Mouse (Mus musculus): Measurements from ENCODE around the gene Lhpp. TPM values are rescaled to one million over a fixed set of nuclear protein-coding genes. Genes with fewer than 3 reads are reported as not detected.
A peak's percentile ranks its signal among the peaks of the same experiment; 100 is the strongest.

The Lhpp gene
- polyA plus RNA-seq, 2 experiments from 2014 or later, result 4.0 to 5.0 TPM

DNA sequence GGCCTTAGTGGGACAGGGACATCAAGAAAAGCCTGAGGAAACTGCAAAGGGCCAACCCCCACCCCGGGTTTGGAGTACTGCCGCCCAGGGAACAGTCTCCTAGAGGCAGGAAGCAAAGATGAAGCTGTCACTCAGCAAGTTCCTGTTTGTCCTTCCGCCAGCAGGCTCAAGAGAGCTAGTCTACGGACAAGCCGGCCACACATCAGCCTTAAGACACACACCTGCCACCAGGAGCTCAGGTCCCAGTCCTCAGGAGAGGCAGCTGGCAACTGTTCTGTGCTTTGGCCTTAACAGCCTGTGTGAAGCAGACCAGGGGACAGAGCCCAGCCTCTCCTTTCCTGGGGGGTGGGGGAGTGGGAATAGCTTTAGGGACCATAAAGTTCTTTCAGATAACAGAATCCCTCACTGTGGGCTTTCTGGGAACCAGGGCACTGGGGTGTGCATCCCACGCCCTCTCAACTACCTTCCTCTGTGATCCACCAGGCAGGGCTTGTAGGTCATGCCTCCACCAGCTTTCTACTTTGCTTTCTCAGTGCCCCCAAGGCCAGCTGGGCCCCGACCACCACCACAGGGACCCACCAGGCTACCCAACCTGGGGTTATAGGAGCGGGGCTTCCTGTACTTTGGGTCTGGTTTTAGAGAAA, 103.2 kb downstream of the Lhpp start:
- ATAC-seq, result no peak

DNA sequence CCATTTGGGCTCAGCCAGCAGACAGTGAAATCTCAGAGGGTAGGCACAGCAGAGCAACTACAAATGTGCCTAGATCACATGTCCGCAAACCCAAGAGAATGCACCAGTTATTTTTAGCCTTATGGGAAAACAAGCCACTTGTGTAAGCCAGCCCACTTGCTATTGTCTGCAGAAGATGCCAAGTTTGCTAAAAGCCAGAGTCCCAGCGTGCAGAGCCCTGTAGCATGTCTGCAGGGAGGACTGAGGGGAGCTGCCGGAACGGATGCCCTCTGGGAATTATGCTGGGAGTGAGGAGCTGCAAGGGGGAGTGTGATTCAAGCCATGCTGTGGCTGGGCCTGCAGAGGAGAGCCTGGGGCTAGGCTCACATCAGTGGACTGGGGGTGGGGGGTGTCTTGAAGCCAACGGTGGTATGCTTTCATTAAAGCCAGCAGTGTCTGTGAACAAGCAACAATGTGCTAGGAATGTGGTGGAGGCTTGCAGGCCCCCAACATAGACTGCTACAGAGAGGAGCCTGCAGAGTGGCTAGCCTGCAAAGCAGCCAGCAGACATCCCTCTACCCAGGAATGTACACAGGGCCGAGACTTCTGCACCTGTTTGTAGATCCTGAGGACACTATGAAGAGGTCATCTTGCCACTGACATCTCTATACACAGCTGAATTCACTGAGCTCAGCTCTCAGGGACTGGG, 103.9 kb downstream of the Lhpp start:
- no peak for ATAC-seq

DNA sequence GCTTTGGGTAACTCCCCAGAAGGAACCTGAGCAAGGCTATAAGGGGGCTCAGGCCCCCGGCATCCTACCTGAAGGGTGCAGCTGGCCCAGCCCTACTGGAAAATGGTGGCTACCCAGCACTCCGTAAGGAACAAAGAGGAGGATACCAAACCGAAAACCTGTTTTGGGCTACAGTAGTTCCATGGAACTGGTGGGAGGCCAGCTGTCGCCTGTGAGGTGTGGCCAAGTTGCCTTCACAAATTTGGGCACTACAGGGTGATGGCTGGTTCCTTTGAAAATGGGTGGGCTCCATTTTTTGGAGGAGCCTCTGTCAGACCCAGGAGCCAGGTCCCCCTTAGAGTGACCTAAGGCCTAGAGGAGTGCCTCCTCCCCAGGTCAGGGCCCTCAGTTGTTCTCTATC, 104.8 kb downstream of the Lhpp start:
- ATAC-seq, result no peak

DNA sequence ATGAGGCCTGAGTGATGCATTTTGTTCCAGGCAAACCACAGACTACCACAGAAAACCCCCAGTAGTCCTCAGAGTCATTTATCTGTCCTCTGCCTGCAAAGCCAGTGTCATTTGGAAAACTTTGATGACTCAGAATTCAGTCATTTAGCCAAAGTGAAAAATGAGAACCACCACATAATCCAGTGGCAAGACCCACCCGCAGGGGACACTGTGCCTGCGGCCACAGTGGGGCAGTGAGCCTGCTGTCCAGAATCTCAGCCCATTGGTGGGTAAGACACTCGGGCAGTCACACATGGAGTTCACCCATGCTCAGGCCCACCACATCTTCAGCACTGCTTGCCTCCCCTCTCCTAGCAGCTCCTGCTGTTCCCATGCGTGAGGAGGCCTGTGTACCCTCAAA, 109.1 kb downstream of the Lhpp start:
- no peak for ATAC-seq

DNA sequence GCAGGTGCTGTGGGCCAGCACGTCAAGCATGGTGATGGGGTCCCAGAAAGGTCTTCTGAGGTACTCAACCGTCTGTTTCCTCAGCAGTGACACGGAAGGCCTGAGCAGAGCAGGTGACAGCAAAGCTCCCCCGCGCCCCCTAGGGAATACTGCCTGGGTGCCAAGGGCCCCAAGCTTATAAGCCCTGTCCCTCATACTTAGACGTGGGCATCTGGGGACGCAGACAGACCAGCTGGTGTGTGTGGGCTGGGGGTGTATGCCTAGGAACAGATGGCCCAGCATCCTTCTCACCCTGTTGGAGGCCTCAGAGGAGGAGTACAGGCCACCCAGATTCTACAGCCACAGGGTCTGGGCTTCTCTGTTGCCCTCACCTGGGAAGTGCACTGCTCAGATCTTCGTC, 110.1 kb downstream of the Lhpp start:
- no peak for ATAC-seq

- no peak for ATAC-seq
These were observed 112.2 kb downstream of the Lhpp start for GRCm38 (mm10) chr7:132722401-132723370.

GRCm38 (mm10) chr7:132723906-132724305, 113.5 kb downstream of the Lhpp start:
- peak; percentile 81 for ATAC-seq

DNA sequence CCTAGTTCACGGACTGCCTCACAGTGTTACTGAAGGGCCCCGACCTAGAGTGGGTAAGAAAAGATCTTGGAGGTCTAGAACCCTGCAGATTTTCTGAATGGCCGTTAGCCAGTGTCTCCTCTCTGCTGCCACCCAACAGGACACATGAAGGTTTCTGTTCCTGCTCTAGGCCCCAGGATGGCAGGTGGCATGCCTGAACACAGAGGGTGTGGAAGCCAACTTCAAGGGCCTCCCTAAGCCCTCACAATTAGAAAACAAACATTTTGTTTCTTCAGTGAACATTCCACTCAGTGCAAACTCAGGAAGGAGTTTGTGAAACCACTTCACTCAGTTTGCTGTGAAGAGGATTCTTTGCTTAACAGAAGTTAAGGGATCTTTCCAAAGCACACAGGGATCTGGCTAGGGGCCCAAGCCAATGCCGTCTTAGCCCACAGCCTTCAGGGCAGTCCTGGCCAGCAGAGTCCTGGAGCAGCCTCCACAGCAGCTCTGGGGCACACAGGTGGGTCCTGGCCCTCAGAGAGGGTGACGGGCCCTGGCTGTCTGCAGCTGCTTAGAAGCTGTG, 114.1 kb downstream of the Lhpp start:
- ATAC-seq, result no peak

DNA sequence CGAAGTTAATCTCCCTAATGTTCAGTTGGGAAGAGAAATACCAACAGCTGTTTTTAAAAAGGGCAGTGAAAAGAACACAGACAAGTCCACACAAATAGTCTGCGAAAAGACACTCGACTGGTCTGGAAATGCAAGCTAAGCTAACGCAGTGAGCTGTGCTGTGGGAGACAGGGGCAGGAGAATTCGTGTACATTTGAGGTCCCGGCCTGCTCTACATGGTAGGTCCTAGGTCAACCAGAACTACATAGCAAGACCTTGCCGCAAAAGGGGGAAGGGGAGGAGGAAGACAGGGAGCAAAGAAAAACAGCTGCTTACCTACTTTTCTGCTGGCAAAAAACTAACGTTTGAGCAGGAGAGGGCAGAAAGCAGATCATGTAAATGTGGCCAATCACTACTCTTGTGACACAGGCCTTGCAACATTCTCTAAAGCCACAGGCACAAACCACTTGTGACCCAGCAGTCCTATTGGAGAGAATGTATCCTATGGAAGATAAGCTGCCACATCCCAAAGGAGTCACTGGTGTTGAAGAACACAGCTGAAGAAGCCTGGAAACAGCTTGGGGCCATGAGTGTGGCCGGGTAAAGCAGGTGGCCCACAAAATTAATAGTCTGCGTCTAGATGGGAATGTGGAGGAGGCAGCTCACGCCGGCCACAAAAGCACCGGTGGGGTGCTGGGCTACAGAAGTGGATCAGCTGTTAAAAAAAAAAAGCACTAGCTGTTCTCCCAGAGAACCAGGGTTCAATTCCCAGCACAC, 115.8 kb downstream of the Lhpp start:
- ATAC-seq, result no peak

DNA sequence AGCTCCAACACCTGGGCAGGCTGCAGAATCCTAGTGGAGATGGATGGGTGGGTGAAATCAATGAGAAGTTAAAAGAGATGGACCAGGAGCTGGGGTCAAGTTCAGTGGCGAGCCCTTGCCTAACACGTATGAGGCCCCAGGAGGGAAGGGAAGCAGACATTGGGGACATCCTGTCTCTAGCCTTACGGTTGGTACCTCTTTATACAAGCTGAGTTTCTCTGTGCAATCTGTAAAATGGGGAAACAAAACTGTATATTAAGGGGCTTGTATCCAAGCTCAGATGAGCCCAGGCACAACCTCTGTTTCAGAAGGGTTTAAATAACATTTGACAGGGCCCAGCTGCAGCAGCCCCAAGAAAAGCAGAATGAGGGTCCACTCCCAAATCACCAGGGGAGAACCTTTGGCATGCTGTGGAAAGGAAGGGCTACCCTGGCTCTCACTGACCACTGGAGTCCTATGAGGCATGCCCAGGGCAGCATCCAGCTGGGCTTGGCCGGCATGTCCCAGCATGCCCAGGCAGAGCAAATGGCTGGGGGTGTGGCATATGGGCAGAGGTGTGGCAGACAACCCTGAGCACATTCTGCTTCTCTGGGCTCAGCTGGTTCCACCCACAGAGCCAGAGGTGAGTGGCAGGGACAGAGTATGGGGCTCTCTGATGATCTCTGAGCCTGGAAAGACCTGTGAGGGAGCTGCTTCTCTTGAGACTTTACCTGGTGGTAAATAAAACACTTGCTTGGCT, 118.8 kb downstream of the Lhpp start:
- ATAC-seq, result no peak

DNA sequence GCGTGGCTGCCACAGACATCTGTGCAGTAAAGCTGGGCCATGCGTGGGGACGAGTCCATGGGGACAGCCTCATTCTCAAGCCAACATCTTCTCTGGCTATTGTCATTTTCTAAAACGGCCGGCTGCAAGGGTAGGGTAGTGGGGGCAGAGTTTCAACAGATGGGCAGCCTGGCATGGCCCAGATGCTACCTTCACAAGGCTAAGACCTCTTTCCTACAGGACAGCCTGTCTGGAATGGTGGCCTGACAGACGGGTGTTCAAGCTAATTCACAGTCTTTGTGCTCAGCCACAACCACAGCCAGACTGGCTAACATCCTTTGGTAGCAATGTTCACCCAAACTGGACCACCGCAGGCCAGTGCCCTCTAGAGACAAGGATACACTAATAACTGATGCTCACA, 120.1 kb downstream of the Lhpp start:
- ATAC-seq, result no peak

DNA sequence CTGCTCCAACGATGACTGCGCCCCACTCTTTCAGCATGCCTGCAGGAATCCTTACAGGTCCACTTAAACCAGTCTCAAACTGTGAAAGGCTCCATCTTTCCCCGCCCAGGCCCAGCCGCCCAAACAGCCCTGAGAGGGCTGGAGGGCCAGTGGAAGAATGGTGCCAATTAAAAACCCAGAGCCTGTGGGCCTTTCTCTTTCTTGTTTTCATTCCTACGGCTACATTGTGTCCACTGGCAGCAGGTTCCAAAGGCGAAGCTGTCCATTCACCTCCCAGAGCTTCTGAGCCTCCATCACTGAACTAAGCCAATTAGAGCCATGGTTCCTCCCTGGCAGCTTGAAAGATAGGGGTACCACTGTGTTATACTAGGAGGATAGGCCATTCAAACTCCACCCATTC, 121.1 kb downstream of the Lhpp start:
- no peak for ATAC-seq

GRCm38 (mm10) chr7:132732136-132732789, 121.8 kb downstream of the Lhpp start:
- no peak for ATAC-seq

DNA sequence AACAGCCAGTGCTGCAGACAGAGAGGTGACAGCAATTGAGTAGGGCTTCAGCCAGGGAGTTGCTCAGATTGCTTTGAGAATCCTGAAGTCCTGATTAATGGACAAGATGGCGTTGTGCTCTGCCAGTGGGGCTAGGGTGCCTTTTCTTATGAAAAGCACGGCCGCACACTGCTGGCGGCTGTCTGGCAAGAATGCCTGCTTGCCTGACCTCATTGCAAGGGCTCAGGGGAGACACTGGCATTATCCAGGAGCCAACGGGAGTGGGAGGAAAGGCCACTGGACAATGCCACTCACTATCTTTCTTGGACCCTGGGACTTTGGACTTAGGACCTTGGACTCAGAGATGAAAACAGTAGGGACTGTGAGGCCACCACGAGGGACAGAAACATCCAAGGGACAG, 123.1 kb downstream of the Lhpp start:
- ATAC-seq, result no peak

DNA sequence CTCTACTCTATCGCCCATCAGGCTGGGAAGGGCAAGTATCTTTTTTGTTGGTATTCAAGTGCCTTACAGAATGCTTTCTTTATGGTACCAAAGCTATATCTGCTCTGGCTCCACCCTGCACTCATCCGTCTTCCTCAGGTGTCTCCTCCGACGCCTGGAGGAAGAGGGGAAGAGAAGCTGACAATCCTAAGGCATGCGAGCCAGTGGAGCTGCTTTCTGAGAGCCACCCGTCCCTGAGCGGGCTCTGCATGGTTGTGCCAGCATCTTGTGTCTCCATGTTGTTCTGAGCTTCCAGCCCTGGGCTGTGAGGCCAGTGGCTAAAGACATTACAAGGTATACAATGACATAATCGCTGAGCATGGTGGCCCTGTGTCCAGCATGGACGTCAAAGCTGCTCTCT, 123.8 kb downstream of the Lhpp start:
- ATAC-seq, result no peak

- ATAC-seq, result peak; percentile 99
These were observed 124.7 kb downstream of the Lhpp start for GRCm38 (mm10) chr7:132735145-132735544.

- ATAC-seq, result no peak
These were observed 125.8 kb downstream of the Lhpp start for GRCm38 (mm10) chr7:132736099-132736862.

GRCm38 (mm10) chr7:132738844-132739243, 128.4 kb downstream of the Lhpp start:
- no peak for ATAC-seq

- ATAC-seq, result no peak
These were observed 129.4 kb downstream of the Lhpp start for GRCm38 (mm10) chr7:132739829-132740228.

GRCm38 (mm10) chr7:132742912-132743311, 132.5 kb downstream of the Lhpp start:
- no peak for ATAC-seq

All from CD4-positive, CD25-positive, alpha-beta regulatory T cell, adult 4 months (primary cell).